Mouse (Mus musculus) kidney, adult 2 months (tissue): Measurements from ENCODE around the gene Plk4.

Source experiments
- CTCF ChIP-seq: fragments of 200-500 bp; conservative IDR thresholded peaks from 2 replicates; pipeline ENCODE4 v1.5.1; 2011; ENCODE audit warnings: low read depth, mild to moderate bottlenecking, control low read depth, low read length, moderate library complexity, mixed read lengths; ENCODE audit not compliant: insufficient read depth, insufficient read length
- POLR2A ChIP-seq: fragments of 200-500 bp; IDR thresholded peaks from one replicate; pipeline ENCODE4 v1.6.1; 2011; ENCODE audit warnings: low read depth, low read length, control low read depth

GRCm38 (mm10) chr3:40809894-40810293 is 10.1 kb downstream of the Plk4 start:
- TF ChIP-seq CTCF (no peak), POLR2A (no peak)
